Mouse (Mus musculus): ENCODE data around the gene Ctdspl.

DNA sequence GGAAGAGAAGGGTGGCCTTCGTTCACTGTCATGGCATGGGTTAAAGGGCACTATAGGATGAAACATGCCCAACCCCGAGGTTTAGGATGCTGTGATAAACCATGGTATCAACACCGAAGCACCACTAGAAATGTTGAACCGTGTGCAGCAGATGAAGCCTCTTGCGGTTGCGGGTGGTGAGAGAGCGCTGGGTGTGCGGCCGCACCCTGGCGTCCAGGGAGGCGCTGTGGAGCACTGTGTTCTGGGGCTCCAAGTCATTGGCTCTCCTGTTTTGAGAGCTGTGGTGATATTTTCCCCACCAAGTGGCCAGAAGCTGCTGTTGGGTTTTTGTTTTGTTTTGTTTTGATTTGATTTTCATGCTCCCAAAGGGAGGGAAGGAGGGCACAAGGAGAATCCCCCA is 47.7 kb upstream of the Ctdspl start:
- TF ChIP-seq CTCF (IDR thresholded peaks at IDR 0.05) (no peak), EP300 (IDR thresholded peaks at IDR 0.05) (no peak)
